Mouse (Mus musculus) gastrocnemius, postnatal 14 days (tissue): ENCODE measurements around the gene Mctp2. TPM values are rescaled to one million over a fixed set of nuclear protein-coding genes. Genes with fewer than 3 reads are reported as not detected.

ENCODE experiments used
- DNase-seq: peaks from one replicate; pipeline ENCODE4 v3.0.0; 2021; ENCODE audit warnings: mixed read lengths
- intact Hi-C: fragments of 180-260 bp; cut with DNase I; formaldehyde crosslinking; loops from one replicate; pipeline ENCODE4 v1.15.1; 2025; ENCODE audit warnings: low total_unique reads
- total RNA-seq, 2 experiments: library from RNA; stranded (reverse); gene quantifications; 2 replicates each; pipeline ENCODE4 v1.2.3; 2021

The Mctp2 gene
- total RNA-seq, 2 experiments from 2014 or later, result 0.10 to 0.55 TPM

DNA sequence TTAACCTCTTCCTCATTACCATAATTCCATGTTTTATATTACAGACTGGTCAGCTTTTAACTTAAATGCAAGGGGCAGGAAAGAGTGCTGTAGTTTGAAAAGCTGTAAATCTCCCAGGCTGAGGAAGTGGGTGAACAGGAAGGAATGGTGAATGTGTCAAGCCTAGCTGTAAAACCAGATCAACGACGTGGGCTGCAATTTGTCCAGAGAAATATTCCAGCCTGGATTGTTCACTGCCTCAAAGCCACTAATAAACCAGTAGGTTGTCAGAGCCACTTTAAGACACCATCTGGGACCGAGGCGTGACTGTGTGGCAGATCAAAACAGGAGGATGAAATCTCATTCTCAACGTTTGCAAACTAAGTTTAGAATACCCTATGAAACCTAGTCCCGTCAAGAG lies 99.6 kb downstream of the Mctp2 start:
- intact Hi-C loops, result no loop called here
- no peak for DNase-seq

DNA sequence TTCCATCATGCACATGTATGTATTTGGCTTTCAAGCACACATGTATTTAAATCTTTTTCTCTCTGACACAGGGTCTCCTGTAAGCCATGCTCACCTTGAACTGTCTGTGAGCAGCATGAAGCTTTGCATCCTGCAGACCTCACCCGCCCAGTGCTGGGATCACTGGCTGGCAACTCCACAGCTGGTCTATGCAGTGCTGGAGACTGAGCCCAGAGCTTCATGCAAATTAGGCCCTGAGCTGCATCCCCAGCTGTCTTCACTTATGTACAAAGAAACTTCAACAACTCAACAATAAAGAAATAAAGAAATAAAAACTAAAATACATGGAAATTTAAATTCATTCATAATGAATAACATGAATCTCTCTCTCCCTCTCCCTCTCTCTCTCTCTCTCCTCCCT lies 110.7 kb downstream of the Mctp2 start:
- no peak for DNase-seq
- intact Hi-C loops, result no loop called here

DNA sequence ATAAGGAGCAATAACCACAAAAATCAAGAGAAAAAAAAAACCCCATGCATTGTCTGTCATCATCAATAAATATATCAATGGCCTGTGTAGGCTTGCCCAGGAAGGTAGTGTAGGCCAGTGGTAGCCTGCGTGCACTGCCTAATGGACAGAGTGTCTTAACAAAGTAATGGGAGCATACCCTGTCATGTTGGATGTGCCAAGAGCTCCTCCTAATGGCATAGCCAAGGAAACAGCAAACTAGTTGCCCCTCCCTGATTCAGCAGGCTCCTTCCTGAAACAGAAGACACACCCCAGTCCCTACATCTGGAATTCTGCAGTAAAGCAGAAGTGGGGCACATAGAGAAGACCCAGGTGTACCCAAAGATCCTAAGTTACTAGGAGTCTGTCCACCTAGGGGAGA lies 113.1 kb downstream of the Mctp2 start:
- intact Hi-C loops, result no loop called here
- DNase-seq, result no peak

DNA sequence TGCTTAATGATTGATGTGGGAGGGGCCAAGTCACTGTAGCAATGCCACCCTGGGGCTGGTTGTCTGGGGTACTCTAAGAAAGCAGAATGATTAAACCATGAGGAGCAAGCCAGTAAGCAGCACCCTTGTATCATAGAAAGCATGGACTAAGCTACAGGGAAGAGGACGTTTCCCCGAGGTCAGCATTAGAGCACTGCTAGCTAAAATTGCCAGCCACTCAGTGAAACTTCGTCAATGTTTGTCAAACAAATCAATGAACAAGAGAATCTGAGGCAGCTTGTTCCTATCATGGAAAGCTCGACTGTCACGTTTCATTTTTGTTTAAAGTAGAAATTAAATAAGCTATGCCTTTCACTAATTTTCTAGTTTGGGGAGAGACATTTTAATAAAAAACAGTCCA lies 124.8 kb downstream of the Mctp2 start:
- intact Hi-C loops, result no loop called here
- DNase-seq, result no peak

DNA sequence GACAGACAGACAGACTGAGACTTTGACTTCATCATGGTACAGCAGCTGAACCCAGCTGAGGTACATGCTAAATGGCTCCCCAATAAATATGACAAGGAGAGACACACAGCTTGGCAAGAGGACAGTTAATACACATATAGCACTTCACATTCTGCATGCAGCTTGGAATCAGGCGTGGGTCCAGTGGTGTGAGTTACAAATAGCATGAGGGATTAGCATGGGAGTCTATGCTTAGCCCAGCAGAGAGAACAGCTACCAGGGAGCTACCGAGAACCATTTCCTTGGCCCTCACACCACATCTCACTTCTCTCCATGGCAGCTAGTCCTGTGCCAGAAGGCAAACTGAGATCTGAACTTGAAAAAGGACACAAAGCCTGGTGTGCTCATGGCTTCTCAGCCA lies 137.1 kb downstream of the Mctp2 start:
- no peak for DNase-seq
- intact Hi-C loops, result no loop called here

DNA sequence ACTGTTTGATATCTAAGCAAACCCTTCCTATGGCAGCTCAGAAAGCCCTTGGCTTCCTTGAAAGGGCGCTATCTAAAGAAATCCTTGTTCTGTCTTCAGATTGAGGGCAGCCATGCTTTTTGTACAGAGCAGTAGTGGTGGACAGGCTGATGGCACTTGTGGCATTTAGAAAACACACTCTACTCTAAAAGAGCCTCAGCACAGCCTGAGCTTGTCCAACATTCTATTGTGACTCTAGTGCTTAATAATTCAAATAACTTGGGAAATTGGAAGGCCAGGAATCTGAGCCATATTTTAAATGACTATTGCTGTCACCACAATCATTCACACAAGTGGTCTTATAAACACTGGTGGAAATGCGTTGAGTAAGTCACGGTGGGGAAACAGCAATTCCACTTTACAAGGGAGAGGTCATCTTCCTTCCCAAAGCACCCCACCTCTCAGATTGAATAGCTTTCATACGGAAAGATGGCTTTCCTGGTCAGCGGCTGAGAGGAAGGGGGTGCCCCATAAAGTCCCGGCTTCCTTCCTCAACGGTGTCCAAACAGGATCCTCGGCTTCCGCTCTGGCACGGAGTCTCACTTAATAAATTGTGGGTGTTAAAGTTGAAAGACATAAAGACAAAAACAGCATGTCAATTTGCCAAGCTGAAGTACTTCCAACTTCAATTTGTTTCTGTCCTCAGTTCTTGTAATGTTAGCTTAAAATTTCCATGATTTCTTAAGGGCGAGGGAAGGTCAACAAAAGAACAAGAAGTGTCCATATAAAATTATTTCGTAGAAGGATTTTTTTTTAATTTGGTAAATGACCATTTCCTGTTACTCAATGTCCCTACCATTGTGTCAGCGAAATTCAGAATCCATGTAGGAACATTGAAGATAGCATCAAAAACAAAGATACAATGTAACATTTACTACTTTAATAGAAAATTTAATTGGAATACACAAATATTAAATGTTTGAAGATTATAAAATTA lies 140.4 kb downstream of the Mctp2 start:
- peak; percentile 18 for DNase-seq
- intact Hi-C loops, result no loop called here

DNA sequence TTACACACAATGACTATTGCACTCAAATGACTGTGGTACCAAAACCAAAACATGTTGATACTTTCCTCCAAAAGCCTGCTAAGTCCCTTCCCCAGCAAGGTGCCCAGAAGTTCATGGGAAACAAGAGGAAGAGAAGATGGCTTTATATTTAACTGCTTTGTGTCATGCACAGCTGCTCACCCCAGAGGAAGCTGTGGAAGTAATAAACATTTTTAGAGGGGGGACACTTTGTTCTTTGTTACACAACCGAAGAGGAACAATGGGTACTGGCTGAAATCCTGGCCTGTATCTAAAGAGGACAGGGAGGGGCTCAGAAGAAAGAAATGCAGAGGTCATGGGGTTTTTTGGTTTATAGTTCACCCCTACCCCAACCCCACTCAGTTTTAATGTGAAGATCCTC lies 144.2 kb downstream of the Mctp2 start:
- intact Hi-C loops, result no loop called here
- no peak for DNase-seq

DNA sequence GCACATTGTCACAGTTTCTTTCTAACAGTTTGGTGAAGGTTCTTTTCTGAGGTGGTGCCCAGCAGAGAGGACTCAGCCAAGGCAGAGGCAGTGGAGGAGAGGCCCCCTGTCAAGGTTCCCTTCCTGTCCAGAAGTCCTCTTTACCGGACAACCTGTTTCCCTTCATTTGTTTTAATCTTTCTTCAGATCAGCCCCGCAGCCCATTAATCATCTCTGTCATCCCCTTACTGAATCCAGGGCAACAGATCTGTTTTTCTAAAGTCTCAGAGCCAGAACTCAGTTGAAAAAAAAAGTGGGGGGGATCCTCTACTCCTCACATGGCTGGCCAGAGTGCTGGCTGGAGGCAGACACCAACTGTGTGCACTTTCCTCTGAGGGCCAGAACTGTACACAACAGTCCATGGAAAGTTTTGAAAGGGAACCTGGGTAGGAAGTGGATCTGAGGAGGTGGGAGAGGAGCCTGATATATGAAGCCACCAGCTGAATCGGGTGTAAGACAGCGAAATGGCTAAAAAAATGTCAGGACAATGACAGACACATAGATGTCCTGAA lies 146.8 kb downstream of the Mctp2 start:
- intact Hi-C loops, result no loop called here

DNA sequence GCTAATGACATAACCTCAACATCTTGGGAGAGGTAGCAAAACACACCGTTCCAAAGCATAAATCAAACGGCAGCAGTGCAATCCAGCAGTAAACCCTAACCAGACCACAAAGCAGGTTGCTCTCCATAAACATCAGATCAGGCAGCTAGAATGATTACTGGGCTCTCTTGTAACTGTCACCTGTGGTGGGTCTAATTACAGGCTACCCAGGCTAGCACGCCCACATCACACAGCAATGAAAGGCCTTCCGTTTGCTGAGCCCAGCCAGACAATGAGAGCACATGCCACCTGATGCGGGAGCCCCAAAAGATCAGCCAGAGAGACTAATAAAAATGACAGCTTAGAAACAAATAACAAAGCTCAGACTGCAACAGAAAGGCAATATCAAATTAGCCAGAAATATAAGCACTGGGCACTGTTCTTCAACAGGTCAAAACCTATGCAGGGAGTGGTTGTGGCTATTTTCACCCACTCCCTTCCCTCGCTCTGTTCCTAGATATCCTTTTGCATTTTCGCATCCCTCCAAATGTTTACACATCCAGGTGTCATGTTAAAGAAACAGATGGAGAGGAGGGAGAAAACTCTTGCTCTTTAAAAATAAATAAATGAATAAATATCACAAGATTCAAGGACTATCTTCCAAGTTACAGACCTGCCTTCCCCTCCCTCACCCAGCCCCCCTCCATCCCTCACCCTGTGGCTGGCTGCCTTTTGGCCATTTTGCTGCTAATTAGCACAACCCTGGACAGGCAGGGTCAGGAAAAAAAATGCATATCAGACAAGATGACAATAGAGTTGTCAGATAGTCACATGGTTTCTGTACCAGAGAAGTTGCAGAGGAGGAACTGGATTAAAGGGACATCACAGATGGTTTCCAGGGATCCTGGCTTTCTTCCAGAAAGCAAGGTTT lies 155.4 kb downstream of the Mctp2 start:
- intact Hi-C loops, result no loop called here
- DNase-seq, result no peak

More for the DNA sequence above, 146.8 kb downstream of the Mctp2 start:
- no peak for DNase-seq

DNA sequence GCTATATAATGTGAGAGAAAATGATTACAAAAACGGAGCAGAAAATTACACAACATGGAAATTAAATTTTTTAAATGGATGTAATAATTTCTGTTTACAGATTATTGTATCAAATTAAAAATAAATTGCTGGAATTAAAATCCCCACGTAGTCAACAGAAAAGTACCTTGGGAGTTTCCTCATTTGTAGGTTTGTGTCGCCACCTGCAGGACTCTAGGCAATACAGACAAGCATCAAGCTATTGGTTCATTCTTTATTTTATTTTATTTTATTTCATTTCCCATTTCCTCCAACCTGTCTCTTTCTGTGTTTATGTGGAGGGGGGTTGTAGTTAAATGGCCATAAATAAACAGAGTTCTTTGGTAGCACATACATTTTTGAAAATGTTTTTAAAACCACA lies 157.3 kb downstream of the Mctp2 start:
- peak; percentile 6 for DNase-seq
- intact Hi-C loops, result no loop called here

DNA sequence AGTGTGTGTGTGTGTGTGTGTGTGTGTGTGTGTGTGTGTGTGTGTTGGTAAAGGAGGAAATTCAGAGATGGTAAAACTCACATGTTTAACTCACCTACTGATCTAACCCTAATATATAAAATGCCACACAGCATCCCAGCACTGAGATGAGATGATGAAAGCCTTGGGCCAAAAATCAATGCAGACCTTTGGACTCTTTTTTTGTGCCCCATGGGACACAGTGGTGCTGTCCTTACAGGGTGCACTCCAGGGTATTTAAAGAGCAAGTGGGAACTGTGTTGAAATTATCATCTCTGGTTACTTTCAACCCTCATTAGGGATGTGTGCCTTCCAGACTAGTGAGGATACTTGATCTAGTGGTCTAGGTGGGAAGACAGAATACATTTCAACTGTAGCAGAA lies 159.6 kb downstream of the Mctp2 start:
- DNase-seq, result no peak
- intact Hi-C loops, result no loop called here

DNA sequence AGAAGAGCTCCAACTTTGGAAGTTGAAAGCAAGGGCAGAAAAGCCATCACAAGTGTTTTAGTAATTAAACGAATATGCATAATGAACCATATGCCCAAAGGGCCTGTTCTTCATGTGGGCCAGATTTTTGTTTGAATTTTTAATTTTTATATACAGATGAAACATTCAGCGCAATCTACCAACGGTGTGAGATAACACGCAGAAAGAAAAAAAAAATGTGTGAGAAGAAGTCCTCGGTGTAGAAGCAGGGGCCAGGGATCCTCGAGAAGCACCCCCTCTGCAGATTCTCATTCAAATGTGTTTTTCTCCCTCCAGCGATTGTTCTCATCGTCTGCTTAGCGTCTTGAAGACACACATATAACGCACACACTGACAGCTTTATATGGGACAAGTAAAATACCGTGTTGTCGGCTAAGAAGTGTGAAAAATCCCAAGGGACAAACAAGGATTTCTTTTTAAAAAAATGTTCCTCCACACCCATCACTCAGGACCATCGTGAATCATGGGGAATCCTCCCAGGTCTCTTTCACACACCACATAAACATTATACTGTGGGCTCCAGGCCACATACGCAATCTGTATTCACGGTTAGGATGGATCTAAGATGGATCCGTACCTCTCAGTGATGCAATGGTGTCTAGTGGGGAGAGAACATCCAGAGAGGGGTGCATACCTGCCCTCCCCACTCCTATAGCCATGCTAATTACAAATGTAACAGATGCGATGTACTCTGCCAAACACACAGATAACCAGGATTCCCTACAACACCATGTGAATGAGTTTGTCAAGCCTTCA lies 160.5 kb downstream of the Mctp2 start:
- intact Hi-C loops, result no loop called here
- DNase-seq, result no peak

DNA sequence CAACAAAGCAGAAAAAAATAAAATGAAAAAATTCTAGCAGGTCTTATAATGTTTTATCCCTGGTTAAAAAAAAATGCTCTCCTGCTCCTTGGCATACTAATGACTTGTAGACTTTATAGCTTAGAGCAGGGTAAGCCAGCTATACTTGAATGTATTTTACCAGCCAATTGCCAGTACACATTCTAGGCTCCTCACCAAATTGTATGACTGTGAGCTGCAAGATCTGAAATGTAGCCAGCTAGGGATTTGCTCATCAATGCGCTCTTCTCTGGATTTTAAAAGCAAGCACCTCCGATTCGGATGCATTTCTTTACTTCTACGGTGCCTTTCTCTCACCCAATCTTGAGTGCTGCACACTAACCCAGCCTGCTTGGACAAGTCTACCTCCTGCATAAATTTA lies 167.7 kb downstream of the Mctp2 start:
- intact Hi-C loops, result no loop called here
- DNase-seq, result no peak

DNA sequence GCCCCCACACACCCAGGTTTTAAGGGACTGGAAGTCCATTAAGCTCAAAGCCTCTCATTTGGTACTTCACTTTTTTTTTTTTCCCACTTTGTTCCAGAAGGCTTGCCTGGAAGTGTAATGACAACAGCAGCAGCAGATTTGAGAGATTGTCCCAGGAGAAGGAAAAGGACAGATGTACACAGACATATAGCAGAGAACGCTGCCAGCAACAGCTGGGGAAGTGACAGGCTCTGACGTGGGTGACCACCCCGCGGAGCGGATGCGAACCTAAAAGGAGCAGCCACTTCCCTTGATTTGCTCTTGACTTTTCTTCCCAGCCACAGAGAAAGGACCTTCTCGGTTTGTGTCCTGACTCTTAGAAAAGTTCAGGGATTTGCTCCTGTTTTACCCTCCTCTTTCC lies 185.4 kb downstream of the Mctp2 start:
- intact Hi-C loops, result no loop called here
- DNase-seq, result no peak

DNA sequence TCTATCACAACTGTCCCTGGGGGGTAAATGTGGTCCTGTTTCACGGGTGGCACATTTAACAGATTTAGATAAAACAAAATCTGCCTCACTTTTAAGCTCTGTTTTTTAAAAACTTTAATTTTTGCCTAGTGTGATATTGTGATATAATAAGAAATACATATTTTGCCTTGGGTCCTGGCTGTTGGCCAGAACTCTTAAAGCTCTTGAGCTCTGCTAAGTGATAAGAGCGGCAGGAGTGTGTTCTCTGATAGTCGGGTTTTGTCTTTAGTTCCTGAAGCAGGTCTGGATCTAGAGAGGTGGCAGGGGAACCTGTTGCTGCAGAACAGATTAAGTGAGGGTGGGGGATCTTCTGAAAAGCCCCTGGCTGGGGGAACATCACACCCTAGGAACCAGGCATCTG lies 186.7 kb downstream of the Mctp2 start:
- DNase-seq, result no peak
- intact Hi-C loops, result no loop called here

DNA sequence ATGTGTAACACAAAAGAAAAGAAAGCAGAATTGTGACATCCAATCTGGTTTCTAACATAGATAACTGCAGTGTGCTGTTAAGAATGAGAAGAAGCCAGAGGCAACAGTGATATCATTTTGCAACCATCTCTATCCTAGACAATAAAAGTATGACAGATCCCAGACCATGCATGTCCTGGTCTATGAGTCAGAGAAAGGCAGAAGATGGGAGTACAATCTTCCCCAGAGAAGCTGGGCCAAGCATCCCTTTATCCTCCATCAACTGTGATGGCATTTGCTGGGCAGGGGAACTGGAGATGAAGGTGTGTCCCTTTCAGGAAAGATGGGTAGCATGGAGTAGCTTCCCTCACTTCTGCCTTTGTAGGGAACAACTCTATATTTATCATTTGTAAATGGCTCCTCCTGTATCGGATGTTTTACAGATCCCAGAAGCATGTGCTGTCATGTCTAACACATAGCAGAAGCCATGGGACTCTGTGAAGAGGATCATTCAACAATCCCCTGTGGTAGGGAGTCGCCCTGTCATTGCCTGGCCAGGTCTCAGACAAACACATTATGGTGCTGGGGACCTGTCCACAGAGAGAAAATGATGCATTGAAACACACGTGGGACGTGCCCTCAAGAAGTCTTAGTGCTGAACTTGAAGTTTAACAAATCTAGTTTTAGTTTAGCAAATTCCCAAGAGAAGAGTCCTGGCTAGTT lies 188.9 kb downstream of the Mctp2 start:
- DNase-seq, result no peak
- intact Hi-C loops, result no loop called here

DNA sequence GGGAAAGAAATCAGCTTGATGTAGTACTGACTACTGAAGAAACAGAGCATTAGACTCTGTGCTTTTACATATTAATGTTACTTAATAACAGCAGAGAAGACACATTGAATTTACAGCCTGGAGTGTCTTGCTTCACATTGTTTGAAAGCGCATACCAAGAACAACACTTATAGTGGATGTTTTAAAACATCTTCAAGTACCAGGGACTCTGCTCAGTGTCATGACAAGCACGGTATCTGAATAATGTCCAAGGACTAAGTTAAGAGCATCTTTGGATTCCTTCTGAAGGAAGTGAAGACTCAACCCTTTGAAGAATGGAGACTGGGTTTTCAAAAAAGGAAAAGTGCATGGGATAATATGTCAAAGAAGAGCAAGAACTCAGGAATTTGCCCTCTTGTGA lies 191.3 kb downstream of the Mctp2 start:
- no peak for DNase-seq
- intact Hi-C loops, result no loop called here

DNA sequence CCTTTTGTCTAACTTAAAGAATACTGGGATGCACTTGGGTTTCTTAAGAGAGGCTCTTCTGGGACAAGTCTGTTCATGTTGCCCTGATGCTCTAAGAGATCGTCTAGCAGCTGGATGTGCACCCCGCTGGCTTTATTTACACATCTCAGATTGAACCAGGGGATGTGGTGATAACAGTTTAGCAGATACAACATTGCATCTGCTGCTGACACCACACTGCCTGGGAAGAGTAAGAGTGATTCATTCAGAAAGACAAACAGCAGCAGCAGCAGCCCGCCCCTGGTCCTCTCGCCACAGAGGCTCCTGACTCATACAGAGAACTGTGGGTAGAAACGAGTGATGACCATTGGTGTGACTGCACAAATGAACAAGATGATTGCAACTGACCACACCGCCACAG lies 195.8 kb downstream of the Mctp2 start:
- no peak for DNase-seq
- intact Hi-C loops, result no loop called here
